Mouse (Mus musculus): ENCODE measurements around the gene Kif6. TPM values are rescaled to one million over a fixed set of nuclear protein-coding genes. Genes with fewer than 3 reads are reported as not detected.

The Kif6 gene
- polyA plus RNA-seq, 1 experiment from 2014 or later = 2.8 TPM

- no peak for DNase-seq (ENCODE audit: extremely low spot score, low spot score)
Observed at GRCm38 (mm10) chr17:49808712-49809343, 193.9 kb downstream of the Kif6 start.

GRCm38 (mm10) chr17:49813893-49814640 is 199.1 kb downstream of the Kif6 start:
- no peak for DNase-seq (ENCODE audit: extremely low spot score, low spot score)
- no peak overlapping the region for H3K4me3 ChIP-seq
- peaks cover 11% of the 10 kb centered on the region for H3K27me3 ChIP-seq (ENCODE audit: poor library complexity, severe bottlenecking)
- H3K9me3 ChIP-seq = no peaks in the 10 kb centered on the region; the same call in 1 of the 2 replicates
- no peak overlapping the region for H3K27ac ChIP-seq
- no peaks in the 10 kb centered on the region for H3K36me3 ChIP-seq (replicated peaks)
- 82% methylated on average over 5 of the region's 5 CpGs for WGBS
- H3K4me1 ChIP-seq = peaks cover 32% of the 10 kb centered on the region

More at GRCm38 (mm10) chr17:49808712-49809343, 193.9 kb downstream of the Kif6 start:
- Histone ChIP-seq H3K4me1 (peaks cover 9% of the 10 kb centered on the region; the same call in 1 of the 2 replicates), H3K9me3 (no peaks in the 10 kb centered on the region; the same call in 1 of the 2 replicates), H3K27ac (no peak overlapping the region), H3K36me3 (replicated peaks) (no peaks in the 10 kb centered on the region), H3K27me3 (ENCODE audit: poor library complexity, severe bottlenecking) (no peaks in the 10 kb centered on the region), H3K4me3 (no peak overlapping the region)
- WGBS = 71% methylated on average over 6 of the region's 6 CpGs

GRCm38 (mm10) chr17:49816067-49816565 is 201.2 kb downstream of the Kif6 start:
- Histone ChIP-seq H3K27ac (peak overlapping the region; percentile 62), H3K4me1 (peaks cover 32% of the 10 kb centered on the region), H3K4me3 (no peak overlapping the region), H3K9me3 (no peaks in the 10 kb centered on the region; the same call in 1 of the 2 replicates), H3K36me3 (replicated peaks) (no peaks in the 10 kb centered on the region), H3K27me3 (ENCODE audit: poor library complexity, severe bottlenecking) (peaks cover 11% of the 10 kb centered on the region)
- 25% methylated on average over 5 of the region's 5 CpGs for WGBS
- peak; percentile 21 for DNase-seq (ENCODE audit: extremely low spot score, low spot score)

GRCm38 (mm10) chr17:49816703-49817102 is 201.8 kb downstream of the Kif6 start:
- H3K9me3 ChIP-seq = no peaks in the 10 kb centered on the region; the same call in 1 of the 2 replicates
- 37% methylated on average over 5 of the region's 5 CpGs for WGBS

GRCm38 (mm10) chr17:49820203-49820602 is 205.3 kb downstream of the Kif6 start:
- 94% methylated on average over 4 of the region's 4 CpGs for WGBS
- DNase-seq (ENCODE audit: extremely low spot score, low spot score) = no peak
- Histone ChIP-seq H3K4me1 (peaks cover 32% of the 10 kb centered on the region), H3K27me3 (ENCODE audit: poor library complexity, severe bottlenecking) (peaks cover 11% of the 10 kb centered on the region), H3K27ac (no peak overlapping the region), H3K4me3 (no peak overlapping the region), H3K36me3 (replicated peaks) (no peaks in the 10 kb centered on the region), H3K9me3 (no peaks in the 10 kb centered on the region)

More at GRCm38 (mm10) chr17:49816703-49817102, 201.8 kb downstream of the Kif6 start:
- H3K4me1 ChIP-seq = peaks cover 32% of the 10 kb centered on the region
- DNase-seq (ENCODE audit: extremely low spot score, low spot score) = peak; percentile 50
- peaks cover 11% of the 10 kb centered on the region for H3K27me3 ChIP-seq (ENCODE audit: poor library complexity, severe bottlenecking)
- no peaks in the 10 kb centered on the region for H3K36me3 ChIP-seq (replicated peaks)
- no peak overlapping the region for H3K4me3 ChIP-seq
- H3K27ac ChIP-seq = peak overlapping the region; percentile 62

- no peak for DNase-seq (ENCODE audit: extremely low spot score, low spot score)
- no peaks in the 10 kb centered on the region for H3K27me3 ChIP-seq (ENCODE audit: poor library complexity, severe bottlenecking)
- H3K27ac ChIP-seq = 0 out of 2 replicates have a peak overlapping the region, but pooled peaks have one; percentile 0
- no peaks in the 10 kb centered on the region for H3K9me3 ChIP-seq
- 0 out of 2 replicates have a peak, but pooled peaks cover 3% of the 10 kb centered on the region for H3K4me1 ChIP-seq
- no peak overlapping the region for H3K4me3 ChIP-seq
- H3K36me3 ChIP-seq (replicated peaks) = no peaks in the 10 kb centered on the region
- WGBS = 80% methylated on average over 6 of the region's 6 CpGs
Observed at GRCm38 (mm10) chr17:49824142-49824840, 209.4 kb downstream of the Kif6 start.

- Histone ChIP-seq H3K4me1 (0 out of 2 replicates have a peak, but pooled peaks cover 3% of the 10 kb centered on the region), H3K9me3 (no peaks in the 10 kb centered on the region), H3K27me3 (ENCODE audit: poor library complexity, severe bottlenecking) (no peaks in the 10 kb centered on the region), H3K27ac (no peak overlapping the region), H3K36me3 (replicated peaks) (no peaks in the 10 kb centered on the region), H3K4me3 (no peak overlapping the region)
- WGBS = 83% methylated on average over 7 of the region's 7 CpGs
- no peak for DNase-seq (ENCODE audit: extremely low spot score, low spot score)
Observed at GRCm38 (mm10) chr17:49824841-49825450, 210.0 kb downstream of the Kif6 start.

GRCm38 (mm10) chr17:49825831-49826230 is 210.9 kb downstream of the Kif6 start:
- WGBS = 84% methylated on average over 5 of the region's 5 CpGs
- H3K4me1 ChIP-seq = 0 out of 2 replicates have a peak, but pooled peaks cover 3% of the 10 kb centered on the region

GRCm38 (mm10) chr17:49831745-49832144 is 216.8 kb downstream of the Kif6 start:
- no peak for DNase-seq (ENCODE audit: extremely low spot score, low spot score)
- 61% methylated on average over 3 of the region's 3 CpGs for WGBS
- H3K27ac ChIP-seq = no peak overlapping the region
- H3K4me3 ChIP-seq = no peak overlapping the region
- H3K4me1 ChIP-seq = peaks cover 5% of the 10 kb centered on the region
- H3K27me3 ChIP-seq (ENCODE audit: poor library complexity, severe bottlenecking) = no peaks in the 10 kb centered on the region
- H3K36me3 ChIP-seq (replicated peaks) = no peaks in the 10 kb centered on the region
- H3K9me3 ChIP-seq = no peaks in the 10 kb centered on the region

More at GRCm38 (mm10) chr17:49825831-49826230, 210.9 kb downstream of the Kif6 start:
- no peak overlapping the region for H3K27ac ChIP-seq
- H3K36me3 ChIP-seq (replicated peaks) = no peaks in the 10 kb centered on the region
- DNase-seq (ENCODE audit: extremely low spot score, low spot score) = no peak
- no peaks in the 10 kb centered on the region for H3K27me3 ChIP-seq (ENCODE audit: poor library complexity, severe bottlenecking)
- H3K9me3 ChIP-seq = no peaks in the 10 kb centered on the region
- H3K4me3 ChIP-seq = no peak overlapping the region

GRCm38 (mm10) chr17:49834044-49834545 is 219.2 kb downstream of the Kif6 start:
- Histone ChIP-seq H3K27me3 (ENCODE audit: poor library complexity, severe bottlenecking) (no peaks in the 10 kb centered on the region), H3K4me1 (peaks cover 5% of the 10 kb centered on the region), H3K27ac (no peak overlapping the region), H3K4me3 (no peak overlapping the region), H3K36me3 (replicated peaks) (no peaks in the 10 kb centered on the region), H3K9me3 (no peaks in the 10 kb centered on the region)
- WGBS = 86% methylated on average over 5 of the region's 5 CpGs
- DNase-seq (ENCODE audit: extremely low spot score, low spot score) = no peak

GRCm38 (mm10) chr17:49837417-49837816 is 222.5 kb downstream of the Kif6 start:
- H3K27ac ChIP-seq = no peak overlapping the region
- no peaks in the 10 kb centered on the region for H3K36me3 ChIP-seq (replicated peaks)
- H3K4me3 ChIP-seq = no peak overlapping the region
- no peak for DNase-seq (ENCODE audit: extremely low spot score, low spot score)
- no peaks in the 10 kb centered on the region for H3K27me3 ChIP-seq (ENCODE audit: poor library complexity, severe bottlenecking)
- no peaks in the 10 kb centered on the region; the same call in 1 of the 2 replicates for H3K4me1 ChIP-seq
- no peaks in the 10 kb centered on the region for H3K9me3 ChIP-seq
- whole genome bisulfite sequencing = 72% methylated on average over 5 of the region's 5 CpGs

GRCm38 (mm10) chr17:49839243-49839642 is 224.3 kb downstream of the Kif6 start:
- Histone ChIP-seq H3K27me3 (ENCODE audit: poor library complexity, severe bottlenecking) (no peaks in the 10 kb centered on the region), H3K4me3 (no peak overlapping the region), H3K36me3 (replicated peaks) (no peaks in the 10 kb centered on the region), H3K4me1 (no peaks in the 10 kb centered on the region; the same call in 1 of the 2 replicates), H3K27ac (no peak overlapping the region), H3K9me3 (no peaks in the 10 kb centered on the region)
- 80% methylated on average over 3 of the region's 3 CpGs for whole genome bisulfite sequencing
- no peak for DNase-seq (ENCODE audit: extremely low spot score, low spot score)

Data from forebrain, embryonic 10.5 days (tissue).